Mouse (Mus musculus): ENCODE measurements around the gene Gm11756. TPM values are rescaled to one million over a fixed set of nuclear protein-coding genes. Genes with fewer than 3 reads are reported as not detected.
"Not testable (repeated sequence)": the region's sequence is repeated elsewhere in the genome, so short reads cannot be mapped to it uniquely, and the experiment has no call there.

Gene Gm11756
- polyA plus RNA-seq (2014; fragmentation: Nextera tagmentation; extraction: Ambion mirVana): not detected in 2 replicates

DNA sequence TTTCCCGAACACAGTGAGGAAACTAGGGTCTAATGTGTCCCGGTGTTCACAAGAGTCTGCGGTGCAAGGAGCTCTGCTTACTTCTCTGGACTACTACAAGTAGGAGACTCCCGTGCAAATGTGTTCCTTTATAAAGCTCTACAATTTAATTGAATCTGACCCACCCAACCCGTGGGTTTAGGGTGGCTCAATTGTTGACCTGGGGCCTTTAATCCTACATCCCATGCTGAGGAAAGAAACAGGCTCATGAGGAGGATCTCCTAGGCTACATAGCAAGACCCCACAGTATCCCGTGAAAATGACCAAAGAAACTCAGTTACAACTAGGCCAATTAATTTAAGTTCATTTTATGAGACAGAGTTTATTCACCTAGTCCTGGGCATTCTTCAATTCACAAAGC lies at the start of gene Gm11756:
Gene Gm11756 (minus strand): TSS at position 101 of the 400 bp plus-strand sequence.
- H3K27me3 ChIP-seq (replicated peaks; ENCODE audit: control insufficient read depth, insufficient read depth, low read length): not testable (repeated sequence)
- 88% methylated on average over 6 of the region's 6 CpGs for WGBS

DNA sequence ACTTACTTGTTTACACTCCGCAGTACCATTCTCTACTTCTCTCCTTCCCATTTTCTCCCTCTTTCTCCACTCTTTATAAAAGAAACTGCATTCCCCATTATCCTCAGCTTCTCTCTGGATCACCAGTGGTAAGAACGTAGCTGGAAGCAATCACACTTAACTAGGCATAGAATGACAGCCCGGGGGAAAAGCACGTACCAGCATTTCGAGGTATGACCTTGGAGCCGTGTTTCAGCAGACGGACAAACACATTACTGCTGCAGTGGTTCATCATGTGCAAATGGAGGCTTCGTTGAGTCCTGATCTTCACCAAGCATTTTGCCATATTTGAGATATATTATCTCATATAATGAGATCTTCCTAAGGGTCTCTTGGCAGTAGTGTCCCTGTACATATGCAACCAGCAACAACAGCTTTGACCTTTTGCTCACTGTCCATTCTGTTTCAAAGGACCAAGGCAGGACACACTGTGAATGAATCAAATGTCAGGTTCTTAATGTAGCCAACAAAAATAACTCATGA lies 29.9 kb upstream of the Gm11756 start, which contains the start of gene 2310002L09Rik:
Gene 2310002L09Rik (minus strand): TSS at position 472 of the 522 bp plus-strand sequence.
- no peak within 1 kb of the TSS for H3K27ac ChIP-seq (replicated peaks; ENCODE audit: low read depth, low read length)
- H3K4me1 ChIP-seq (ENCODE audit: control insufficient read depth, insufficient read depth, low read length): no peaks in the 10 kb centered on the region
- no peaks in the 10 kb centered on the region for H3K9me3 ChIP-seq (ENCODE audit: control insufficient read depth, low read length)
- H3K4me2 ChIP-seq (ENCODE audit: low read depth, low read length): no peak within 1 kb of the TSS
- H3K4me3 ChIP-seq (ENCODE audit: low read depth, low read length): no peak within 1 kb of the TSS
- ATAC-seq (ENCODE audit: low read depth) (no peak), DNase-seq (ENCODE audit: low spot score) (no peak)
- H3K36me3 ChIP-seq (ENCODE audit: control insufficient read depth, insufficient read depth, low read length): no peaks in the 10 kb centered on the region
- H3K9ac ChIP-seq (ENCODE audit: low read depth, low read length): no peak within 1 kb of the TSS
- no peaks in the 10 kb centered on the region for H3K27me3 ChIP-seq (replicated peaks; ENCODE audit: control insufficient read depth, insufficient read depth, low read length)
- WGBS: 48% methylated on average over 8 of the region's 8 CpGs

More for the DNA sequence above, at the start of gene Gm11756:
- not testable (repeated sequence) for H3K4me3 ChIP-seq (ENCODE audit: low read depth, low read length); H3K4me2 ChIP-seq (ENCODE audit: low read depth, low read length); H3K36me3 ChIP-seq (ENCODE audit: control insufficient read depth, insufficient read depth, low read length); H3K9ac ChIP-seq (ENCODE audit: low read depth, low read length); H3K9me3 ChIP-seq (ENCODE audit: control insufficient read depth, low read length); H3K27ac ChIP-seq (replicated peaks; ENCODE audit: low read depth, low read length); ATAC-seq (ENCODE audit: low read depth); H3K4me1 ChIP-seq (ENCODE audit: control insufficient read depth, insufficient read depth, low read length); DNase-seq (ENCODE audit: low spot score)

DNA sequence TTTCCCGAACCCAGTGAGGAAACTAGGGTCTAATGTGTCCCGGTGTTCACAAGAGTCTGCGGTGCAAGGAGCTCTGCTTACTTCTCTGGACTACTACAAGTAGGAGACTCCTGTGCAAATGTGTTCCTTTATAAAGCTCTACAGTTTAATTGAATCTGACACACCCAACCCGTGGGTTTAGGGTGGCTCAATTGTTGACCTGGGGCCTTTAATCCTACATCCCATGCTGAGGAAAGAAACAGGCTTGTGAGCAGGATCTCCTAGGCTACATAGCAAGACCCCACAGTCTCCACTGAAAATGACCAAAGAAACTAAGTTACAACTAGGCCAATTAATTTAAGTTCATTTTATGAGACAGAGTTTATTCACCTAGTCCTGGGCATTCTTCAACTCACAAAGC lies 14.7 kb downstream of the Gm11756 start, which contains the start of gene Gm13871:
Gene Gm13871 (minus strand): TSS at position 101 of the 400 bp plus-strand sequence.
- H3K9me3 ChIP-seq (ENCODE audit: control insufficient read depth, low read length); DNase-seq (ENCODE audit: low spot score); H3K27ac ChIP-seq (replicated peaks; ENCODE audit: low read depth, low read length); H3K27me3 ChIP-seq (replicated peaks; ENCODE audit: control insufficient read depth, insufficient read depth, low read length); H3K4me3 ChIP-seq (ENCODE audit: low read depth, low read length); H3K4me1 ChIP-seq (ENCODE audit: control insufficient read depth, insufficient read depth, low read length); H3K36me3 ChIP-seq (ENCODE audit: control insufficient read depth, insufficient read depth, low read length); H3K9ac ChIP-seq (ENCODE audit: low read depth, low read length); ATAC-seq (ENCODE audit: low read depth); H3K4me2 ChIP-seq (ENCODE audit: low read depth, low read length): not testable (repeated sequence)
- WGBS: no CpG with 5 or more reads among the region's 4 CpGs

DNA sequence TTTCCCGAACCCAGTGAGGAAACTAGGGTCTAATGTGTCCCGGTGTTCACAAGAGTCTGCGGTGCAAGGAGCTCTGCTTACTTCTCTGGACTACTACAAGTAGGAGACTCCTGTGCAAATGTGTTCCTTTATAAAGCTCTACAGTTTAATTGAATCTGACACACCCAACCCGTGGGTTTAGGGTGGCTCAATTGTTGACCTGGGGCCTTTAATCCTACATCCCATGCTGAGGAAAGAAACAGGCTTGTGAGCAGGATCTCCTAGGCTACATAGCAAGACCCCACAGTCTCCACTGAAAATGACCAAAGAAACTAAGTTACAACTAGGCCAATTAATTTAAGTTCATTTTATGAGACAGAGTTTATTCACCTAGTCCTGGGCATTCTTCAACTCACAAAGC lies 29.5 kb downstream of the Gm11756 start, which contains the start of gene Gm11757:
Gene Gm11757 (minus strand): TSS at position 101 of the 400 bp plus-strand sequence.
- H3K4me2 ChIP-seq (ENCODE audit: low read depth, low read length); H3K27ac ChIP-seq (replicated peaks; ENCODE audit: low read depth, low read length); DNase-seq (ENCODE audit: low spot score); ATAC-seq (ENCODE audit: low read depth); H3K27me3 ChIP-seq (replicated peaks; ENCODE audit: control insufficient read depth, insufficient read depth, low read length); H3K9ac ChIP-seq (ENCODE audit: low read depth, low read length); H3K9me3 ChIP-seq (ENCODE audit: control insufficient read depth, low read length); H3K4me1 ChIP-seq (ENCODE audit: control insufficient read depth, insufficient read depth, low read length); H3K36me3 ChIP-seq (ENCODE audit: control insufficient read depth, insufficient read depth, low read length); H3K4me3 ChIP-seq (ENCODE audit: low read depth, low read length): not testable (repeated sequence)
- WGBS: no CpG with 5 or more reads among the region's 4 CpGs

DNA sequence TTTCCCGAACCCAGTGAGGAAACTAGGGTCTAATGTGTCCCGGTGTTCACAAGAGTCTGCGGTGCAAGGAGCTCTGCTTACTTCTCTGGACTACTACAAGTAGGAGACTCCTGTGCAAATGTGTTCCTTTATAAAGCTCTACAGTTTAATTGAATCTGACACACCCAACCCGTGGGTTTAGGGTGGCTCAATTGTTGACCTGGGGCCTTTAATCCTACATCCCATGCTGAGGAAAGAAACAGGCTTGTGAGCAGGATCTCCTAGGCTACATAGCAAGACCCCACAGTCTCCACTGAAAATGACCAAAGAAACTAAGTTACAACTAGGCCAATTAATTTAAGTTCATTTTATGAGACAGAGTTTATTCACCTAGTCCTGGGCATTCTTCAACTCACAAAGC lies 44.4 kb downstream of the Gm11756 start, which contains the start of gene Gm11758:
Gene Gm11758 (minus strand): TSS at position 101 of the 400 bp plus-strand sequence.
- not testable (repeated sequence) for DNase-seq (ENCODE audit: low spot score); H3K9ac ChIP-seq (ENCODE audit: low read depth, low read length); H3K27me3 ChIP-seq (replicated peaks; ENCODE audit: control insufficient read depth, insufficient read depth, low read length); H3K4me1 ChIP-seq (ENCODE audit: control insufficient read depth, insufficient read depth, low read length); H3K9me3 ChIP-seq (ENCODE audit: control insufficient read depth, low read length); ATAC-seq (ENCODE audit: low read depth); H3K27ac ChIP-seq (replicated peaks; ENCODE audit: low read depth, low read length); H3K36me3 ChIP-seq (ENCODE audit: control insufficient read depth, insufficient read depth, low read length); H3K4me3 ChIP-seq (ENCODE audit: low read depth, low read length); H3K4me2 ChIP-seq (ENCODE audit: low read depth, low read length)
- no CpG with 5 or more reads among the region's 4 CpGs for WGBS

Other genes starting within 250 kb of the Gm11756 start
- not detected in 2 replicates for gene Gm428, start 237.2 kb downstream of the Gm11756 start, polyA plus RNA-seq (2014; fragmentation: Nextera tagmentation; extraction: Ambion mirVana)
- gene Rasef, start 129.8 kb downstream of the Gm11756 start, polyA plus RNA-seq (2014; fragmentation: Nextera tagmentation; extraction: Ambion mirVana): 2.0 and 3.8 TPM in 2 replicates
- not detected in 2 replicates for gene Gm11758, start 44.5 kb downstream of the Gm11756 start, polyA plus RNA-seq (2014; fragmentation: Nextera tagmentation; extraction: Ambion mirVana)
- not detected in 2 replicates for gene Gm11757, start 29.6 kb downstream of the Gm11756 start, polyA plus RNA-seq (2014; fragmentation: Nextera tagmentation; extraction: Ambion mirVana)
- gene Gm13871, start 14.8 kb downstream of the Gm11756 start, polyA plus RNA-seq (2014; fragmentation: Nextera tagmentation; extraction: Ambion mirVana): not detected in 2 replicates
- gene 2310002L09Rik, start 30.1 kb upstream of the Gm11756 start, polyA plus RNA-seq (2014; fragmentation: Nextera tagmentation; extraction: Ambion mirVana): 14.9 and 25.9 TPM in 2 replicates
- 6.5 and 6.9 TPM in 2 replicates for gene Frmd3, start 92.7 kb upstream of the Gm11756 start, polyA plus RNA-seq (2014; fragmentation: Nextera tagmentation; extraction: Ambion mirVana)